Mouse (Mus musculus) adrenal gland, postnatal 4 days (tissue): Measurements from ENCODE around the gene Tjap1. TPM values are rescaled to one million over a fixed set of nuclear protein-coding genes. Genes with fewer than 3 reads are reported as not detected.

Experiments
- microRNA-seq: library from miRNA; unstranded; fragments of <30 nt; microRNA quantifications from one replicate; pipeline ENCODE4 v1.2.0, GENCODE M21; 2021
- total RNA-seq, 2 experiments: library from RNA; stranded (reverse); gene quantifications; 2 replicates each; pipeline ENCODE4 v1.2.3; 2021

Gene Tjap1
- total RNA-seq, 2 experiments from 2014 or later = 68.8 to 75.3 TPM

Small RNA genes lying within 50 kb of the gene (microRNA-seq; reads per million reads assigned to microRNA genes)
- gene Mir693 = 0.79 reads per million

Other genes starting within 250 kb of the Tjap1 start
- 100 to 1,000 TPM in 1 of 2 experiments, 10 to 100 TPM in 1; 94.1 to 101 TPM for gene Mrps18a, start 172.0 kb downstream of the Tjap1 start, total RNA-seq
- 10 to 100 TPM; 10.2 to 13.4 TPM for gene Rsph9, start 138.8 kb downstream of the Tjap1 start, total RNA-seq
- 10 to 100 TPM; 18.1 to 18.4 TPM for gene Mad2l1bp, start 129.5 kb downstream of the Tjap1 start, total RNA-seq
- gene Gtpbp2, start 122.0 kb downstream of the Tjap1 start, total RNA-seq = 100 to 1,000 TPM; 101 to 116 TPM
- gene Polh, start 80.4 kb downstream of the Tjap1 start, total RNA-seq = 10 to 100 TPM; 34.9 to 36.8 TPM
- 10 to 100 TPM; 72.0 to 74.6 TPM for gene Xpo5, start 80.2 kb downstream of the Tjap1 start, total RNA-seq
- gene Polr1c, start 35.0 kb downstream of the Tjap1 start, total RNA-seq = 100 to 1,000 TPM; 101 to 108 TPM
- gene Yipf3, start 34.9 kb downstream of the Tjap1 start, total RNA-seq = 100 to 1,000 TPM; 137 to 139 TPM
- gene Lrrc73, start 29.5 kb downstream of the Tjap1 start, total RNA-seq = 1 to 10 TPM; 6.3 to 7.3 TPM
- 1 to 10 TPM in 1 of 2 experiments, under 1 TPM in 1; 0.54 to 1.7 TPM for gene Dlk2, start 14.4 kb upstream of the Tjap1 start, total RNA-seq
- 10 to 100 TPM; 13.8 to 14.1 TPM for gene Abcc10, start 45.3 kb upstream of the Tjap1 start, total RNA-seq
- gene Zfp318, start 100.7 kb upstream of the Tjap1 start, total RNA-seq = 10 to 100 TPM; 39.6 to 40.9 TPM
- gene Crip3, start 145.9 kb upstream of the Tjap1 start, total RNA-seq = 1 to 10 TPM; 1.6 to 2.0 TPM
- gene Slc22a7, start 155.4 kb upstream of the Tjap1 start, total RNA-seq = 1 to 10 TPM in 1 of 2 experiments, under 1 TPM in 1; 0.14 to 4.0 TPM
- gene Ttbk1, start 204.6 kb upstream of the Tjap1 start, total RNA-seq = 1 to 10 TPM; 2.4 to 3.7 TPM
- 1 to 10 TPM; 9.2 to 9.3 TPM for gene Dnph1, start 213.7 kb upstream of the Tjap1 start, total RNA-seq